Comparison of ENCODE assay signal across 17 mouse cellular contexts in genomic region chr11:76537401-76537800, GRCm38 (mm10).
DNase-seq lines count a peak whose midpoint lies in the region; ATAC-seq and TF ChIP-seq lines count a peak whose summit lies in the region.
"Had no signal": no experiment of that assay in that cellular context is flagged by ENCODE, and none has a peak within 500 bp of the region (broad histone marks: within the 10 kb centered on the region; RNA-seq: fewer than 3 reads in every experiment).

No protein-coding gene starts in this region.

- no peaks in the 10 kb centered on the region for H3K36me3 ChIP-seq in hindbrain, postnatal 0 days (ENCODE audit: insufficient read depth, low read length)
- H3K36me3 ChIP-seq in hindbrain, embryonic 13.5 days = no peaks in the 10 kb centered on the region
- H3K36me3 ChIP-seq: embryonic facial prominence, embryonic 13.5 days; limb, embryonic 15.5 days; liver, embryonic 15.5 days; neural tube, embryonic 15.5 days had no signal

- H3K4me3 ChIP-seq in hindbrain, postnatal 0 days (ENCODE audit: low read length) = no peak overlapping the region
- H3K4me3 ChIP-seq in hindbrain, embryonic 13.5 days = no peak overlapping the region
- H3K4me3 ChIP-seq: embryonic facial prominence, embryonic 13.5 days; limb, embryonic 15.5 days; liver, embryonic 15.5 days; neural tube, embryonic 15.5 days had no signal

- 62% methylated on average over 3 of the region's 3 CpGs for WGBS in hindbrain, postnatal 0 days
- 70% methylated on average over 3 of the region's 3 CpGs for WGBS in hindbrain, embryonic 13.5 days

- TF ChIP-seq CTCF in hindbrain, postnatal 0 days (IDR thresholded peaks at IDR 0.05; ENCODE audit: low read depth) = no peak

- ATAC-seq in cerebellum, adult (ENCODE audit: insufficient number of reproducible peaks, low FRiP score, low TSS enrichment) = peak; percentile 36; the same call in 1 of the 2 replicates
- ATAC-seq in hindbrain, postnatal 0 days = peak; percentile 67
- ATAC-seq in hindbrain, embryonic 13.5 days (ENCODE audit: low FRiP score) = no peak
- ATAC-seq: inflammation-experienced regulatory T-cells, adult 6 months; lung, postnatal 0 days had no signal

- no peak overlapping the region for H3K9ac ChIP-seq in hindbrain, postnatal 0 days (replicated peaks; ENCODE audit: low read length)
- H3K9ac ChIP-seq in hindbrain, embryonic 13.5 days = no peak overlapping the region
- H3K9ac ChIP-seq: embryonic facial prominence, embryonic 13.5 days; limb, embryonic 15.5 days; liver, embryonic 15.5 days; neural tube, embryonic 15.5 days had no signal

- no peak overlapping the region for H3K27ac ChIP-seq in hindbrain, postnatal 0 days
- H3K27ac ChIP-seq in hindbrain, embryonic 13.5 days = no peak overlapping the region
- H3K27ac ChIP-seq: embryonic facial prominence, embryonic 13.5 days; limb, embryonic 15.5 days; liver, embryonic 15.5 days; neural tube, embryonic 15.5 days had no signal

- H3K9me3 ChIP-seq in hindbrain, postnatal 0 days (ENCODE audit: low read length) = no peaks in the 10 kb centered on the region
- no peaks in the 10 kb centered on the region for H3K9me3 ChIP-seq in hindbrain, embryonic 13.5 days
- H3K9me3 ChIP-seq: embryonic facial prominence, embryonic 13.5 days; limb, embryonic 15.5 days; liver, embryonic 15.5 days; neural tube, embryonic 15.5 days had no signal

- no peak overlapping the region for H3K4me2 ChIP-seq in hindbrain, postnatal 0 days (ENCODE audit: low read depth, low read length)
- H3K4me2 ChIP-seq in hindbrain, embryonic 13.5 days = no peak overlapping the region
- H3K4me2 ChIP-seq: embryonic facial prominence, embryonic 13.5 days; limb, embryonic 15.5 days; liver, embryonic 15.5 days; neural tube, embryonic 15.5 days had no signal

- no peaks in the 10 kb centered on the region for H3K4me1 ChIP-seq in hindbrain, postnatal 0 days (ENCODE audit: insufficient read depth, low read length)
- H3K4me1 ChIP-seq in hindbrain, embryonic 13.5 days (replicated peaks) = 0 out of 2 replicates have a peak, but pooled peaks cover 8% of the 10 kb centered on the region
- H3K4me1 ChIP-seq: embryonic facial prominence, embryonic 13.5 days; limb, embryonic 15.5 days; liver, embryonic 15.5 days; neural tube, embryonic 15.5 days had no signal

- no peaks in the 10 kb centered on the region for H3K27me3 ChIP-seq in hindbrain, postnatal 0 days (ENCODE audit: insufficient read depth, low read length)
- H3K27me3 ChIP-seq in hindbrain, embryonic 13.5 days = no peaks in the 10 kb centered on the region
- H3K27me3 ChIP-seq: embryonic facial prominence, embryonic 13.5 days; limb, embryonic 15.5 days; liver, embryonic 15.5 days; neural tube, embryonic 15.5 days had no signal

- no peak for DNase-seq in cerebellum, postnatal 4 days (ENCODE audit: low spot score in 2 of 2)
- peak; percentile 49 for DNase-seq in hindbrain, postnatal 0 days (ENCODE audit: low spot score)
- DNase-seq in cerebellum, adult 18-20 months = peak; percentile 63 to 72
- DNase-seq in cerebellum, postnatal 25 days = peak; percentile 88
- no peak for DNase-seq in lung, postnatal 14 days
- no peak for DNase-seq in kidney, adult 9 months
- DNase-seq: gastrocnemius, postnatal 10 days; heart, adult 18-20 months; heart, postnatal 36 days had no signal

Comparison
In these comparisons a context has a peak if more than half of its experiments do, and no peak if none do; other contexts are left out.
1. DNase-seq: peak in hindbrain, postnatal 0 days (single experiment), cerebellum, adult 18-20 months (2 of 2) and cerebellum, postnatal 25 days (2 of 2); none in cerebellum, postnatal 4 days (0 of 2), lung, postnatal 14 days (single experiment) and kidney, adult 9 months (single experiment).